Mouse (Mus musculus) MEL (cell line): ENCODE measurements around the gene Gm12248.

Experiments
- MAX ChIP-seq: IDR thresholded peaks from 2 replicates; pipeline ENCODE4 v1.6.1; 2011; ENCODE audit warnings: low read length, improper control_type of control experiment
- POLR2A ChIP-seq, 2 experiments: IDR thresholded peaks; 2 replicates each; pipeline ENCODE4 v1.6.1; 2011 to 2012; ENCODE audit warnings: low read length in 2 of 2, mild to moderate bottlenecking in 2 of 2, control low read depth in 1 of 2, improper control_type of control experiment in 1 of 2, low read depth in 1 of 2, moderate library complexity in 1 of 2; ENCODE audit not compliant: control insufficient read depth in 1 of 2, insufficient read depth in 1 of 2, poor library complexity in 1 of 2
- POLR2AphosphoS5 ChIP-seq: IDR thresholded peaks from 2 replicates; pipeline ENCODE4 v1.6.1; 2012; ENCODE audit warnings: low read depth, borderline replicate concordance, mild to moderate bottlenecking, inconsistent platforms, low read length, moderate library complexity, mixed read lengths
- SMC3 ChIP-seq: IDR thresholded peaks from 2 replicates; pipeline ENCODE4 v1.6.1; 2011; ENCODE audit warnings: low read depth, low read length, improper control_type of control experiment
- USF1 ChIP-seq: IDR thresholded peaks from 2 replicates; pipeline ENCODE4 v1.6.1; 2014; ENCODE audit warnings: low read depth, mild to moderate bottlenecking, inconsistent platforms, low read length, improper control_type of control experiment, moderate library complexity

DNA sequence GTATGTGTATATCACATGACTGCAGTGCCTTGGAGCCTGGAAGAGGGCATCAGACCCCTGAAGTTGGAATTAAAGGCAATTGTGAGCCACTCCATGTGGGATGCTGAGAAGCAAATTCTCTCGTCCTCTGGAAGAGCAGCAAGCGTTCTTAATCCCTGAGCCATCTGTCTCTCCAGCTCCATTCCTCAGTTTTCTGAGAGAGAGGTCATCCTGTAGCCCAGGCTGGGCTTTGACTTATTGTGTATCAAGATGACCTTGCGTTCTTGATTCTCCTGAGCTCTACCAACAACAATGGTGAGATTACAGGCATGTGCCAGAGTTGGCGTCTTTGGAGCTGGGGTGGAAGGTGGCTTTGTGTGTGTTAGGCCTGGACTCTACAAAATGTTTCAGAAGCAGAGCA, 1.8 kb upstream of the Gm12248 start:
- TF ChIP-seq POLR2A (IDR thresholded peaks at IDR 0.05; ENCODE audit: control insufficient read depth in 1 of 2, insufficient read depth in 1 of 2, low read depth in 1 of 2, low read length in 2 of 2, poor library complexity in 1 of 2) (no peak), MAX (no peak), USF1 (no peak), SMC3 (no peak), POLR2AphosphoS5 (no peak)
